Mouse (Mus musculus) liver, adult 10 weeks (tissue): ENCODE data around the gene Zfp286. TPM values are rescaled to one million over a fixed set of nuclear protein-coding genes. Genes with fewer than 3 reads are reported as not detected.

Experiments
- polyA plus RNA-seq: library from polyadenylated mRNA; stranded (reverse); fragments of 350-450 nt; fragmentation: Illumina TruSeq; extraction: RNeasy Lipid Tissue Mini Kit (QIAGEN cat#74804); gene quantifications from one replicate; pipeline ENCODE4 v1.2.3, GENCODE M21; 2014; ENCODE audit warnings: low read depth, low replicate concordance

The Zfp286 gene
- not detected for polyA plus RNA-seq

DNA sequence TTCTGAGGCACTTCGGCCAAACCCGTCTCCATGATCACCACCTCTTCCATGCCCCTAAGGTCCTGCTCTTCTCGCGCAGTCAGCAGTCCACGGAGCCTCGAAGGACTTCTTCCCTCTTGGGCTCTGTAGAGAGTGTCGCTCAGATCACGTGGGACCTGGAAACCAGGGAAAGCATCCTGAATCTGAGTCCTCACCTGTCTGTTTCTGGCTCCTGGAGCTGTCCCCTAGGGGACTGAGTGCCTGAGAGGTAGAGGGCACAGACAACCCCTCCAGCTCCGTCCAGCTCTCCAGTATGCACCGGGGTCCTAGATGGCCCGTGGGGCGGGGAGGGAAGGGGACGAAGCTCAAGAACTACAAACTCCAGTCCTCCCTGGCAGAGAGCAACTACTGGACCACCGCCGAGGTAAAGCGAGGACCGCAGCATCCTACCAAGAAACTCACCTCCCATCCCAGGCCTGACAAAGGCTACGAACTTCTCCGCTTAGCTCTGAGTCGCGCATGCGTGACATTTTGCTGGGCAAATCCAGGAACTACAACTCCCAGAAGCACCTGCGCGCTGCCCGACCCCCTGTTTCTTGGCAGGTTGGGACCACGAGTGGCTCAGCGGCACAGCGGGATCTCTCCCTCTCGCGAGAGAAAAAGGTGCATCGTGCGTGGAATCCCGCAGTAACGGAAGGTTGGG, at the start of gene Zfp286:
Gene Zfp286, minus strand, starts transcription at position 528 of the 682 bp plus-strand sequence.

DNA sequence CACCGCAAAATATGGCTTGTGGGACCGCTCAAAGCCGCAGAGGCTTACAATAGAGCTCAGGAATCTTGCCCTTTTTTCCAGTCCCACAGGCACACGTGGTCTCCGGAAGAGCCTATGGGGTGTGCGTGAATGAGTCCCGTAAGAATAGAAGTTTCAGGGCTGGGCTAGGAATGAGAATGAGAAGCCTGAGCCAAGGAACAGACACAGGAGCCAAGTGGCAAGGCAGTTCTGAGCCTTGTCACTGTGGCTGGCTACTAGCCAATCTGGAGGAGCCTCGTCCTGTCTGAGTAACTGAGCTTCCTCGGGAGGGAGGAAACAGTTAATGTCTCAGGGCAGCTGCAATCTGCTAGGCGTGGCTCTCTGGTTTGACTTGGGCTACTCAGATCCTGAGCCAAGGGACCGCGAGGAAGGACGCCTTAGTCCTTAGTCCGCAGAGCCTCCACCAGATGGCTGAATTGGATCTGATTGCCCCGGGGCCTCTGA, 30.8 kb upstream of the Zfp286 start, which contains the start of gene Trim16:
Gene Trim16, plus strand, starts transcription at position 173 of the 483 bp plus-strand sequence.

GRCm38 (mm10) chr11:62752780-62753179, 36.5 kb downstream of the Zfp286 start, which contains the start of gene Gm10428:
Gene Gm10428 (plus strand): TSS chr11:62753100.

GRCm38 (mm10) chr11:62731311-62732021, 57.8 kb downstream of the Zfp286 start, which contains the start of gene Zfp287:
Gene Zfp287 (minus strand): TSS chr11:62731905.

Other genes with a start within 250 kb of the Zfp286 start
- 54.0 TPM for gene Ubb, start 238.3 kb downstream of the Zfp286 start, polyA plus RNA-seq
- gene Trpv2, start 215.0 kb downstream of the Zfp286 start, polyA plus RNA-seq = not detected
- 0.45 TPM for gene Lrrc75a, start 140.9 kb downstream of the Zfp286 start, polyA plus RNA-seq
- gene Mmgt2, start 140.8 kb downstream of the Zfp286 start, polyA plus RNA-seq = 2.1 TPM
- 0.37 TPM for gene Zfp287, start 57.6 kb downstream of the Zfp286 start, polyA plus RNA-seq
- gene Gm10428, start 36.4 kb downstream of the Zfp286 start, polyA plus RNA-seq = not detected
- gene Trim16, start 30.8 kb upstream of the Zfp286 start, polyA plus RNA-seq = 0.11 TPM
- gene Fbxw10, start 57.6 kb upstream of the Zfp286 start, polyA plus RNA-seq = not detected
- 46.5 TPM for gene Tvp23b, start 90.0 kb upstream of the Zfp286 start, polyA plus RNA-seq
- gene Cdrt4, start 161.7 kb upstream of the Zfp286 start, polyA plus RNA-seq = not detected